Mouse (Mus musculus): ENCODE results near the gene Agrp.
A peak's percentile ranks its signal among the peaks of the same experiment; 100 is the strongest.

The Agrp gene

DNA sequence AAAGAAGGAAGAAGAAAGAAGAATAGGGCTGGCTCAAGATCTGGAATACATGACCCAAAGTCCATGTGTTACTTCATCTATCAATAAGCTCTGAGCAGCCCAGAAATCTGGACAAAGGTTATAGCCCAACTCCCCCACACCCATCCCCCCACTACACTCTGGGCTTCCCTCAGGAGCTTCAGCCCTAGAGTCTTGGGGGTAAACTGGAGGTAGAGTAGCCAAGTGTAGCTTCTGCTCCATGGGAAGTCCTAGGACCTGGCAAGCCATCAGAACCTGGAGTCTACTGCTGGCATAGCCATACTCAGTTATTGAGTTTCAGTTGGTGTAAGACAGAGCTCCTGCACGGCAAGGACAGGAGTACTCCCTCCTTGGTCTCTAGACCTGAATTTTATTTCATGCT, 87.7 kb downstream of the Agrp start:
- DNase-seq (ENCODE audit: low spot score in 2 of 2), result no peak

DNA sequence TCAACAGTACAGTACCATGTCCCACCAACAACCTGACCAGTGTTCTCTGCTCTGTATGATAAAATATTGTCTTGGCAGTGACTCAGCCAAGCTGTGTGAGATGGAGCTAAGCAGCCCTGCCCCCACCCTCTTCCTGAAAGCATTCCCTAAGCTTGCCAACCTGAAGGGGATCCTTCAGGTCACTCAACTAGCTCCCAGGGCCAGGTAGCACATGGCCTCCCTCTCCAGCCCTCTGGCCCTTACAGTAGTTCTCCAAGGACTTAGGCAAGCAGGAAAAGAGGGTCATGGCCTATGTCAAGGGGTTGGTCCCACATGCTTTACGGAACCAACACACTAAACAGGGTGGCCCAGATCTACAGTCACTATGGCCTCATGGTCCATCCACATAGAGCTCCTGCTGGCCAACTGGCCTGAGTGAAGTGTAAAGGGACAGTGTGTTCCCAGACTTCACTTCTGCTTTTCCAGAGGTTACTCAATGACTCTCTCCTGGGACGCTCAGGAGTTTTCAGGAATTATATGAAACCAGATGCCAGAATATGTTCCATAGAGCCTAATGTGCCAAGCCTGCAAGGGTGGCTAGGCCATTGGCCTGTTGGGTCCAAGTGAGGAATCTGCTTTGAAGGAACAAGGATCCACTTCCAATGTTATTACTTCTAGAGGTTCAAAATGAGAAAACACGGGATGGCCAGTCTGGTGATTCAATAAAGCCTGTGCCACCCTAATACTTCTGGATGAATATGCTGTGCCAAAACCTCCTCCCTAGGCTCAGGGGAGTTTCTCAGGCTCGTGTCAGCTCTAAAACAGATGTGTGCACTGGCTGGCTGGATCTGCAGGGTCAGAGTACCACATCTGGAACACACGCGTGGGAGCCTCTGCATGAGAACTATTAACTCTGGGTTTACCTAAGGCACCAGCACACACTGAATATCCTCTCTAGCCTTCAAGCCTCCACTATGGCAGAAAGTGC, 90.5 kb downstream of the Agrp start:
- no peak for DNase-seq (ENCODE audit: low spot score in 2 of 2)

DNA sequence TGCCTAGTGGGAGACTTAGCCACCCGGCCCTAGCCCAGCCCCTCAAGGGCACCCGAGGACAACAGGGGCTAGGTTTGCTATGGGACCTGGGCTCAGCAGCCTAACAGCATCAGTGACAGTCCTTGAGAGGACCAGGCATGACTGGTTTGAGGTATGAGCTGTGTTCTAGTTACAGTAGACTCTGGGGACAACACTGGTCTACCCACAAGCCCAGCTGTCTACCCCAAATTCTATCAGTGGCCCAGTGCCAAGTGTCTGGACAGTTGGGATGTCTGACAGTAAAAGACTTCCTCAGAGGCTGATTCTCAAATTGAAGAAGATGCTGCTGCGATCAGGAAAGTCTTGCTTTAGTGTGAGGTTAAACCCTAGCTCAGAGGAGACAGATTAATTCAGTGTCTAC, 91.9 kb downstream of the Agrp start:
- no peak for DNase-seq (ENCODE audit: low spot score in 2 of 2)

DNA sequence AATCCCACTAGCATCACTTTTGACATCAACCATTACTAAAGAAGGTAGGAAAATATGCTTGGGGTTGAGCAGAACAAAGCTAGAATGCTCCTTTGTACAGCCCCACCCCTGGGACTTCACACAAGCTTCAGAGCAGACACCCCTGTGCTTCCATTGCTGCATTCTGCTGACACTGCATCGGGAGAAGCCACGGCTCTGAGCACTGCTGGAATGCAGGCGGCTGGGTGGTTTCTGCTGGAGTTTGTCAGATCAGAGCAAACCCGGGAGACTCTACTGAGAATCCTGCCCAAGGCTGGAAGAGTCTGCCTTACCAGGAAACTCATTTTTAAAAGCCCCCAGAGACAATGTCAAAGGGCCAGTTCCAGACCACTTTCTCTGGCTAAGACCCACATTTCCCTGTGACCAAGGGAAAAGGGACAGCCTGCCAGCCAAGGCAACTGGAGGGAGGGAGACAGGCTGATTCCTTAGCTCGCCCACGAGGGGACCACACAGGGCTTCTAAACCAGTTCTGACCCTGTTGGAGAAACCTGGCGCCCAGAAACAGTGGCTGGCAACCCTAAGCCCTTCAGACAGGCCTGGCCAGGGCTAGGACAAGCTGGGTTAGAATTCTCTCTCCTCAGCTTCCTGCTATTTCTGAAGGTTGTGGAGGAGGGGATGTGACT, 92.5 kb downstream of the Agrp start:
- DNase-seq (ENCODE audit: low spot score in 2 of 2), result no peak

DNA sequence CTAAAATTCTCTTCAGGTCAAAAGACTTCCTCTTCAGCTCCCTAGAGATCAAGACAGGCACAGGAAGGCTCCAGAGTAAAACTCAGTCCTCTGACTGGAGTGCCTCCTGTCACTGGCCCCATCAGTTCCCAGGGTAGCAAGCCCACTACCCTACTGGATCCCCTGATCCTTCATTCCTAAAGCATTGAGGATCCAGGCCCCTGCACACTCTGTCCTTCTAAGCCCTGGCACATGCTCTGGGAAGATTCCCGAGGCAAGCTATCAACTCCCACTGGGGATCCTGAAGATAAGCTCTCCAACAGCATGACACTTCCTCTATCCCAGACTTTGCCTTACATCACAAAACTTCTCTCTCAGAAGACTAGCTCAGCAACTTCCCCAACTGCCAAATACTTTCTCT, 93.5 kb downstream of the Agrp start:
- no peak for DNase-seq (ENCODE audit: low spot score in 2 of 2)

DNA sequence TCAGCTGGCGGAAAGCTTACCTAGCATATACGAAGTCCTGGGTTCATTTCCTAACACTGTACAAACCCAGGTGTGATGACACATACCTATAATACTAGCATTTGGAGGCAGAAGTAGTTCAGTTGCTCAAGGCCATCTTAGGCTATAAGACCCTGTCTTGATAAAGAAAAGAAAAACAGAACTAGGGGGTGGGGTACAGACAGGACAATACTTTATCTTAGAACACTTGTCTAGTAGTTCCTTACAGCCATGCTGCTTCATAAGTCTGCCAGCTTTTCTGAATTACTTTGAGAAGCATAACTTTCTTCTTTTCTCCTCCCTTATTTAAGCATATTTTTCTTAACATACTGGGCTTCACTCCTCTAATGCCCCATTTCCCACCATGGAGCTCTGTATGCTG, 94.4 kb downstream of the Agrp start:
- DNase-seq (ENCODE audit: low spot score in 2 of 2), result no peak

DNA sequence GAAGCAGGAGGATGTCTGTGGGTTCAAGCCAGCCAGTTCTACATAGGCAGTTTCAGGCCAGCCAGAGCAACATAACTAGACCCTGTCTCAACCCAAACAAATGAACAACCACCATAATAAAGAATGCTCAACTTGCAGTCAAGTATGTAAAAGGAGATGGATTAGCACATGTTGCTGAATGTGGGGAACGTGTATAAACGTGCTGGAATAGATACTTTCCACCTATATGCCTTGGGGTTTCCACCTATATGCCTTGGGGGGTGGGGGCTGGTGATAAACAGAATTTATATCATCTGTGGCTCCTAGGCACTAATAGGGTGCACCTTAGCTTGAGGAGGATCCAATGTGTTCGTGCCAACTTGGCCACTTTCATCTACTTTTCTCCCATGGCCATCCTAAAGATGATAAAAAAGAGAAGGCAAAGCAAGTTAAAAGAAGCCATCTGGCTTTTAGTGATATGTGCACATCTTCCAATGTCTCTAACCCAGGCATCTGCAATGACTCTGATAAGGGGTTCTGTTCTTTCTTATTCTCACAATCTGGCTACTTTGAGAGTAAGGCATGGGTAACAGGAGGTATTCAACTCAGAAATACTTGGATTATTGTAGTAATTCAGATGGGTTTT, 95.0 kb downstream of the Agrp start:
- no peak for DNase-seq (ENCODE audit: low spot score in 2 of 2)

DNA sequence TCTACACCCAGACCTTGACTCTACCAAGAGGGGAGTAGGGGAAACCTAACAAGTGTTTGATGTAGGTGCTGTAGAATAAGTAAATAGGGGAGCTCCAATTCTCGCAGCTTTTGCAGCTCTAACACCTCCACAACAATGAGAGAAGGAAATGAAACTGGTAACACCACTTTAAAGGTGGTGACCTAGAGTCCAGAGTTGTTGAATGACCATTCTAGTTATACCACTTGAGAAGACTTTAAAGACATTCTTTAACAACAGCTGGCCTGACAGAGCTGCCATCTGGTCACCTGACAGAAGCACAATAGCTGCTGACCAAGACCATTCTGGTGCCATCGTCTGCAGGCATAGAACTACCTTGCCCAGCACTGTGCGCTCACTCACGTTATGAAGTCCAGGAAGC, 98.3 kb downstream of the Agrp start:
- no peak for DNase-seq (ENCODE audit: low spot score in 2 of 2)

DNA sequence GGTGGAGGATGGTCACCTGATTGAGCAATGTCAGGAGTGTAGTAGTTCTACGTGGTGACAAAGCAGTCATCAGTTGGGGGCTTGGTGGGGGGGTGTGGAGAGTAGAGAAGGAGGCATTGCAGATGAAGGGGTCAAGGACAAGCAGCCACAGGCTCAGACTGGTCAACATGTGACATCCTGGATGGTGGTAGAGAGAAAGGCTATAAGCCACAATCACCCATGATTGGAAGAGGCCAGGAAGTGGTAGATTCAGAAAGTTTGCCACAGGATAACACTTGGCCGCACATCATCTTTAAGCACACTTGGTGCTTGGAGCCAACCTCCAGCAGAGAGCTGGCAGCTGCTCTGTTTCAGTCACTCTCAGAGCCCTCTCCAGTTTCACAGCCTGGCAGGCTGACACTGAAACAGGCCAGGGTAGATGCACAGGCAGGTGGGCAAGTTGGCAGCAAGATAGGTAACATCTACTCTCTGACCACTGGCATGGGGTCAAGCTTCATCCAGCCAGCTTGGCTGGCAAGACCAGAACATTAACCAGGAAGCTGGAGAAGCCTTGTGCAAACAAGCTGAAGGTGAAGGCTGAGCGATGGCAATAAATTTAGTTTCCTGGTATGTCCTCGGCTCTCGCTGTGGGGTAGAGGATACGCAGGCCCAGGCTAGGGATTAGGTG, 100.0 kb downstream of the Agrp start:
- DNase-seq (ENCODE audit: low spot score in 2 of 2), result no peak

DNA sequence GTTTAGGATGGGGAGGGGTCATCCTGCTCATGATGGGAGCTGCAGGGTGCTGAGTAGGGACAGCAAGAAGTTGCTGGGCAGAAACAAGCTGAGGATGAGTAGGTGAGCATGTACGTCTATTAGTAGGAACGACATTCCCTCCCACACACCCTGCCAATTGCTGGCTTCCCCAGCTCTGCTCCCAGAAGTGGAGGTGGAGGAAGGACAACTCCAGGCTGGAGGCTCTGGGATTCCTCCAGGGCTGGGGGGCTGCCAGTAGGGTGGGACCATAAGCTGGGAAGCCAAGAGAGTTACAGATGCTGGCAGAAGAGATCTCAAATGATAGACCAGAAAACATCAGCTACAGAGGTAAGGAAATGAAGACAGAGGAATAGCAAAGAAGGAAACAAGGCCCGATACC, 100.6 kb downstream of the Agrp start:
- no peak for DNase-seq (ENCODE audit: low spot score in 2 of 2)

DNA sequence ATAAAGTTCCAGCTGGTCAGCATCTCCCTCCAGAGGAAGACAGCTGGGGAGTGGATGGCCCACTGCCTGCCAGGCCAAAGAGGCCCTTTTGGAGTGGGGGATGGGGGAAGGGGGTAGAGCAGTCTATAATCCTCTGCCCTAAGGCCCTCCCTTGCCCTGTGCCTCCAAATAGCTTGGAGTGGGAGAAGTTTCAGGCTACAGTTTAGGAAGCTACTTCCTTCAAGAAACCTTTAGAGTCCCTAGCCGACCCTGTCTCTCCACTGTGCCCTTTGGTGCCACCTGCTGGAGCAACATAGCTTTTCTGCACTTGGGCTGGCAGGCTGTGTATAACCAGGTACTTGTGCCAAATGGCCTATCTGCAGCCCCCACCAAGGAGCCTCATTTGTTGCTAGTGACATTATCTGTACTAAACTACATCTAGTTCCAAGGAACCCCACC, 103.3 kb downstream of the Agrp start:
- peak; percentile 61 to 75 for DNase-seq (ENCODE audit: low spot score in 2 of 2)

DNA sequence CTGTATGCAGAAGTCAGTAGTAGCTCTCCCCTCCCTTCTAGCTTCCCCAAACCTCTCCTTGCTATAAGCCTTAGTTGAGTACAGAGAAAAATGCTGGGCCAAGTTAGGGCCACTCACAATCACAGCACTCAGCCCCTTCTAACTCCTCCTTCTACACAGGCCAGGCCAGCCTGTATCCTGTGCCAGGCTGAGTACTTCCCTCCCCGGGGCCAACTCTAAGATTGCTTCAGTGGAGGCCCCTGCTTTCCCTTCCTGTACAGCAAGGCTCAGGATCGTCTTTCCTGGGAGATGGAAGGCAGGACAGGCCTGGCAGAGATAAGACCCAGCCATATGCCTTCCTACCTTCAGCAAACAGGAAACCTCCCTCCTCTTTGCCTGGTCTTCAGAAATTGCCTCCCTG, 103.8 kb downstream of the Agrp start:
- DNase-seq (ENCODE audit: low spot score in 2 of 2), result no peak

DNA sequence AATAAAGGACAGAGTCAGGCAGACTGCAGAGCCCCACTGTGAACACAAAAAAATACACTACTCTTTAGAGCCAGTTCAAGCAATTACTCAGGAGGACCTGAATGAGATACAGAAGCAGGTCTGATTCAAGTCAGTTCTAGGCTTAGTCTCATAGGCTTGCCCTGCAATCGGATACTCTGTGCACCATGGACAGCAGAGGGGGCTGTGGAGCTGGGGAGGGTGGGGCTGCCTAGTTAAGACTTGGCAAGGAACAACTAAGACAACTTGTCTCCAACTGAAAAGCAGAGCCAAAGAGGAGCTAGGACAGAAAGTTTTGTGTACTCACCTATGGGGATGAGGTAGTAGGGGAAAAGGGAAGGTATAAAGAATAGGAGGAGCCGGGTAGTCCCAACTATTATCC, 105.4 kb downstream of the Agrp start:
- DNase-seq (ENCODE audit: low spot score in 2 of 2), result peak; percentile 48 to 59

DNA sequence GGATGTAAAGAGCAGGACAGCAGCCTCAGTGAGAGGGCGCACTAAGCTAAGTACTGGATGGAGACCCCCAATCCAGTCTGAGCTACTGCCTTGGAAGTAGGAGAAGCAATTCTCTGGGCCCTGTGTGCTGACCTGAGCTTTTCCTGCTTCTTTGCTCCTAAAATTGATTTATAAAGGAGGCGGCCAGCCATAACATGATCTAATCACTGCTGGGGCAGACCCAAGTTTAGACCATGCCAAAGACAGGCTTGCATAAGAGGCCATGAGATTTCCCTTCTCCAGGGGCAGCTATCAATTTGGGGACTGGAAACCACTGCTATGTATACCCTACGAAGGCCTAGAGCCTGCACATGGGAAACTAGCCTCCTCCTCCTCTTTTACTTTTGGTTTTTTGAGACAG, 107.9 kb downstream of the Agrp start:
- no peak for DNase-seq (ENCODE audit: low spot score in 2 of 2)

DNA sequence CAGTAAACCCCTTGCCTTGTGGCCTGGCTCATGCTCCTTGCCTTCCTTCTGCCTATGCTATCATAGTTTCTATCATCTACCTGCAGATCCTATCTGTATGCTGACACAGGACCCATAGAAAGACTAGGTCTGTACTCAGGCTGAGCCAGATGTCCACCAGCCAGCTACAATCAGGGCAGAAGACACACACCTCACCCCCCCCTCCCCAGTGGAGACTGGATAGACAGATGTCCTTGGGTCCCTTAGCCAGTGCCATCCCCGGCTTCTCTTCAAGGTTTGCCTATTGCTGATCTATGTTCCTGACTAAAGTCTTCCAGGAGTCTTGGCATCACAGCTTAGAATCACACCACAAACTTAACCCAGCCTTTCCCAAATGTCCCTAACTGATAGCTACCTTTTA, 109.0 kb downstream of the Agrp start:
- DNase-seq (ENCODE audit: low spot score in 2 of 2), result no peak

DNA sequence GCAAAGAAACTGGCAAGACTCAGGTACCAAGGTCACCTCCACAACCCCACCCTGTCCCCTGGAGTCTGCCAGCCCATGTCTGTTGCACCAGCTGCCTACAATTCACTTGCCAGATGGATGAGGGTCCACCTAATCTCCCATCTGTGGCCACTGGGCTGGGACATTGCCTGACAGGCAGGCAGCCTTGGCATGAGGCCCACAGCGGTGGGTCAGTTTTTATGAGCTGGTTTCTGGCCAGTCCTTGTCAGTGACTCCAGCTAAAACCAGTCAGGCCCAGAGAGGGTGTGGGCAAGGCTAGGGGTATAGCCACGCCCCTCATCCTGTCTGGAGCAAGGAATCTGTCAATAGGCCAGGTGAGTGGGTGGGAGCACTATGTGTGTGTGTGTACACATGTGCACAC, 110.1 kb downstream of the Agrp start:
- no peak for DNase-seq (ENCODE audit: low spot score in 2 of 2)

DNA sequence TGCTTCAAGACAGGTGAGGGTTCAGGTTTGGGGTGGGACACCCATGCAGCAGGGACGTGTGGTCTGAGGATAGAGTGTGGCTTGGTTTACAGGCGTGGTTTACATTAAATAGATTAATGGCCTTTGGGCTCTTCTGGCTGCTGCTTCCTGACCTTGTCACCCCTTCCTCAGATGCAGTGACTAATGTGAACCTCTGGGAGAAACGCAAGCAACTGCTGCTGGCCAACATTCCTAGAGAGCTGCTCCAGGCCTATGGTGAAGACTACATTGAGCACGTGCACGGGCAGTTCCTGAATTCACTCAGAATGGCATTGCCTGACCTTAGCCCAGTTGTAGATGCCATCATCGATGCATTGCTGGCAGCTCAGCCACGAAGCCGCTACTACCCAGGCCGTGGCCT, 114.3 kb downstream of the Agrp start:
- no peak for DNase-seq (ENCODE audit: low spot score in 2 of 2)

DNA sequence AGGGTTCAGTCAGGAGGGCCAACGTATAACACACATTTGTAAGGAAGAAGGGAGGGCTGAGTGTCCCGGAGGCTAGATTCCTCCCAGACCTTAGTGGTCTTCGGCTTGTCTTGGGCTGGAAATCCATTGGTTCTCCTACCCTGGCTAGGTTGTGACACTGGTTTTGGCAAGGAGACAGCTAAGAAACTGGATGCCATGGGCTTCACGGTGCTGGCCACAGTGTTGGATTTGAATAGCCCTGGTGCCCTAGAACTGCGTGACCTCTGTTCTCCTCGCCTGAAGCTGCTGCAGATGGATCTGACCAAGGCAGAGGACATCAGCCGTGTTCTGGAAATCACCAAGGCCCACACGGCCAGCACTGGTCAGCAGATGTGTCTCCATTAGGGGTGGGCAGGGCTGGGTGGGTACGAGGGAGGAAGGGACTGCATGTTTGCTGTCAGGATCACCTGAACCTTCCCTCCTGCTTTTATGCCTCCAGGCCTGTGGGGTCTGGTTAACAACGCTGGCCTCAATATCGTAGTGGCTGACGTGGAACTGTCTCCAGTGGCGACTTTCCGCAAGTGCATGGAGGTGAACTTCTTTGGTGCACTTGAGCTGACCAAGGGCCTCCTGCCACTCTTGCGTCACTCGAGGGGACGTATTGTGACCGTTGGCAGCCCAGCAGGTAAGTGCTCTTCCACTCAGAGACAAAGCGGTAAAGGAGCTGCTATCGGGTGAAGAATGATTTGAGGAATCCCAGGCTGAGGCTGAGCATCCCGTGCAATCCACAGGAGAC, 115.0 kb downstream of the Agrp start:
- no peak for DNase-seq (ENCODE audit: low spot score in 2 of 2)

DNA sequence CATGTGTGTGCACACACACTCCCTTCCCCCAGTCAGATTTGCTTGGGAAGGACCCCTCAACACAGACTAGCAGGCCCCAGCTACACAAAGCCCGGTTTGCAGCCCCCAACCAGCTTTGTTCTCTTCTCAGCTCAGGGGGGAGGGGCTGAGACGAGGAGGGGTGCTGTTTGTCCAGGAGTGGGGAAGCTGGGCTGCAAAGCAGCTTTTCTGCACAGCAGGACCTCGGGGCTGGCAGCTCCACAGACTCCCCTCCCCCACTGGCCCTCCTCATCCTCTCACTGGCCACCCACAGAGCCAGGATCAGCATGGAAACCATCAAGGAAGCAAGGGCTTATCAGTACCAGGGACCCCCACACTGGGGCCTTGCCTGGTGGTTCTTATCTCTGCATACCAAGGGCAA, 116.1 kb downstream of the Agrp start:
- DNase-seq (ENCODE audit: low spot score in 2 of 2), result no peak

DNA sequence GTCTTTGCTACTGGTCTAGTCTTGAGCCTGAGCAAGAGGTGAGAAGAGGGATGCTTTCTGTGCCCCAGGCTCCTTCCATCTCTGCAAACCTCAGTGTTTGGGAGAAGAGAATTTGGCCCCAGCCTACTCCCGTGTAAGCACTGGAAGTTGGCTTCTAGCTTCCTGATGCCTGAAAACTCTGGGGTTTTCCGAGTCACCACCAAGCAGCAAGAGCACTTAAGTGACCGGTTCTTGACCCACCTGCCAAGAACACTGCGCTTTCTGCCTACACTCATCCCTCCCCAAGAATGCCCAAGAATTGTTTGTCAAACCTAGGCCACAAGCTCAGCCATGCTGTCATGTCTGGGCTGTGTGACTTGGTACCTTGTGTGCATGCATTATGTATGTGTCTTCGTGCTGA, 116.7 kb downstream of the Agrp start:
- no peak for DNase-seq (ENCODE audit: low spot score in 2 of 2)

DNA sequence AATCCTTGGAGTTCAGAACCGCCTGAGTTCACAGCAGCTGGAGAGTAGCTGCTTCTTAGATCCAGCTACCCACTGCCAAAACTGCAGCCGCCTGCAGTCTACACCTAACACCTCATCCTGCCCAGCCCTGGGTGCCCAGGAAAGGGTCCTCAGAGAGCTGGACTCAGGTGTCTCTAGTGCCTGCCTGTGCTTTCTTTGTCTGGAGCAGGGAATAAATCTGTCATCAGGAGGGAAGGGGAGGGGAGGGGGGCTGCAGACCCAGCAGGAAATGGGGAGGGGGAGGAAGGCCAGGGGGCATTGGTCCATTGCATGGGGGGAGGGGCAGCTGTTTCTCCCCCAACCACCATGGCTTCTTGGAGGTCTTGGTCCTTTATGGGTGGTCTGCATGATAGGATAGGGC, 117.6 kb downstream of the Agrp start:
- DNase-seq (ENCODE audit: low spot score in 2 of 2), result no peak

Data from spleen, postnatal 14 days (tissue).